In genomic region chr15:100391599-100391998, GRCm38 (mm10) we compare ENCODE assay signal across 32 mouse cellular contexts. TPM values are rescaled to one million over a fixed set of nuclear protein-coding genes. Genes with fewer than 3 reads are reported as not detected.
A peak's percentile ranks its signal among the peaks of the same experiment; 100 is the strongest.
DNase-seq lines count a peak whose midpoint lies in the region; ATAC-seq lines count a peak whose summit lies in the region.
"Had no signal": no experiment of that assay in that cellular context is flagged by ENCODE, and none has a peak within 500 bp of the region (broad histone marks: within the 10 kb centered on the region; RNA-seq: fewer than 3 reads in every experiment).

No protein-coding gene starts in this region.

- H3K4me3 ChIP-seq in liver, embryonic 12.5 days, result no peak overlapping the region; the same call in 1 of the 2 replicates
- no peak overlapping the region for H3K4me3 ChIP-seq in forebrain, embryonic 12.5 days (replicated peaks)
- H3K4me3 ChIP-seq: embryonic facial prominence, embryonic 10.5 days; heart, embryonic 15.5 days; hindbrain, embryonic 15.5 days; midbrain, embryonic 10.5 days; neural tube, embryonic 15.5 days had no signal

- H3K4me1 ChIP-seq in liver, embryonic 12.5 days, result peaks cover 62% of the 10 kb centered on the region
- H3K4me1 ChIP-seq in forebrain, embryonic 12.5 days, result no peaks in the 10 kb centered on the region
- H3K4me1 ChIP-seq: hindbrain, embryonic 15.5 days; neural tube, embryonic 15.5 days had no signal

- no peaks in the 10 kb centered on the region for H3K9me3 ChIP-seq in liver, embryonic 12.5 days (replicated peaks)
- no peaks in the 10 kb centered on the region for H3K9me3 ChIP-seq in forebrain, embryonic 12.5 days
- H3K9me3 ChIP-seq: embryonic facial prominence, embryonic 10.5 days; heart, embryonic 15.5 days; hindbrain, embryonic 15.5 days; midbrain, embryonic 10.5 days; neural tube, embryonic 15.5 days had no signal

- H3K27ac ChIP-seq in liver, embryonic 12.5 days, result peak overlapping the region; percentile 88
- H3K27ac ChIP-seq in forebrain, embryonic 12.5 days, result no peak overlapping the region
- H3K27ac ChIP-seq: embryonic facial prominence, embryonic 10.5 days; heart, embryonic 15.5 days; hindbrain, embryonic 15.5 days; midbrain, embryonic 10.5 days; neural tube, embryonic 15.5 days had no signal

- peak overlapping the region; percentile 55 for H3K4me2 ChIP-seq in liver, embryonic 12.5 days
- no peak overlapping the region for H3K4me2 ChIP-seq in forebrain, embryonic 12.5 days
- H3K4me2 ChIP-seq: heart, embryonic 15.5 days; hindbrain, embryonic 15.5 days; neural tube, embryonic 15.5 days had no signal

- no peaks in the 10 kb centered on the region for H3K27me3 ChIP-seq in liver, embryonic 12.5 days (replicated peaks)
- H3K27me3 ChIP-seq in forebrain, embryonic 12.5 days, result no peaks in the 10 kb centered on the region
- H3K27me3 ChIP-seq: heart, embryonic 15.5 days; hindbrain, embryonic 15.5 days; neural tube, embryonic 15.5 days had no signal

- WGBS in liver, embryonic 12.5 days (ENCODE audit: insufficient replicate concordance), result 19% methylated on average over 7 of the region's 7 CpGs
- 96% methylated on average over 7 of the region's 7 CpGs for WGBS in forebrain, embryonic 12.5 days

- peaks cover 69% of the 10 kb centered on the region for H3K36me3 ChIP-seq in liver, embryonic 12.5 days
- peaks cover 37% of the 10 kb centered on the region for H3K36me3 ChIP-seq in forebrain, embryonic 12.5 days (replicated peaks)

- H3K9ac ChIP-seq in liver, embryonic 12.5 days, result peak overlapping the region; percentile 52
- H3K9ac ChIP-seq in forebrain, embryonic 12.5 days, result no peak overlapping the region
- H3K9ac ChIP-seq: heart, embryonic 15.5 days; hindbrain, embryonic 15.5 days; neural tube, embryonic 15.5 days had no signal

- DNase-seq in MEL-GATA-1-ER (ENCODE audit: extremely low read depth, low read depth), result peak; percentile 64
- peak; percentile 66 for DNase-seq in c-Kit-positive CD71-positive TER-119-positive erythroid progenitor cells, embryonic 14.5 days (ENCODE audit: low spot score)
- DNase-seq in kidney, adult 8-10 months, result no peak
- DNase-seq in adipocyte (ENCODE audit: low spot score), result no peak
- DNase-seq: cerebellum, adult 11-12 months; cerebellum, postnatal 10 days; gastrocnemius, postnatal 14 days; heart, adult 18-20 months; kidney, adult 2 months; kidney, postnatal 10 days; lung, adult 18-20 months; lung, postnatal 10 days; thymus, adult 2 months; thymus, postnatal 4 days had no signal

- peak; percentile 91 for ATAC-seq in liver, embryonic 12.5 days
- peak; percentile 71 for ATAC-seq in megakaryocyte progenitor cell, adult 5-6 weeks (replicated peaks; ENCODE audit: poor library complexity)
- no peak for ATAC-seq in forebrain, embryonic 12.5 days (ENCODE audit: low FRiP score)
- ATAC-seq: forebrain, embryonic 14.5 days had no signal

RNA-seq across cellular contexts. Expression of gene Higd1c, which starts 27.3 kb away (rescaled TPM):
- polyA plus RNA-seq in liver, embryonic 12.5 days (2016; fragmentation: Nextera tagmentation; extraction: Ambion mirVana), result not detected in 2 replicates
- total RNA-seq in megakaryocyte progenitor cell, adult 5-6 weeks (2015), result not detected in 2 replicates
- total RNA-seq in megakaryocyte progenitor cell, adult 5-6 weeks (2017), result not detected in 2 replicates
- not detected in 2 replicates for polyA plus RNA-seq in forebrain, embryonic 12.5 days (2016; fragmentation: Nextera tagmentation; extraction: Ambion mirVana)
- total RNA-seq: adrenal gland, postnatal 36 days; gastrocnemius, postnatal 14 days; heart, adult 18-20 months; hematopoietic stem cell, adult 5-6 weeks; layer of hippocampus, postnatal 25 days; midbrain, postnatal 0 days had no signal
- polyA plus RNA-seq: C2C12; cortical plate, adult 2 months; embryonic facial prominence, embryonic 10.5 days; forebrain, embryonic 14.5 days; heart, embryonic 15.5 days; intestine, embryonic 14.5 days; limb, embryonic 11.5 days; midbrain, embryonic 10.5 days; midbrain, postnatal 0 days; neural tube, embryonic 15.5 days; stomach, embryonic 16.5 days; thymus, adult 2 months had no signal

RNA-seq across cellular contexts. Expression of gene Gm5475, which starts 30.3 kb away (rescaled TPM):
- polyA plus RNA-seq in liver, embryonic 12.5 days (2016; fragmentation: Nextera tagmentation; extraction: Ambion mirVana), result 0.06 and 0.08 TPM in 2 replicates
- total RNA-seq in megakaryocyte progenitor cell, adult 5-6 weeks (2015), result not detected in 2 replicates
- not detected in 2 replicates for total RNA-seq in megakaryocyte progenitor cell, adult 5-6 weeks (2017)
- 0.08 and 0.17 TPM in 2 replicates for polyA plus RNA-seq in forebrain, embryonic 12.5 days (2016; fragmentation: Nextera tagmentation; extraction: Ambion mirVana)
- total RNA-seq: adrenal gland, postnatal 36 days; gastrocnemius, postnatal 14 days; heart, adult 18-20 months; hematopoietic stem cell, adult 5-6 weeks; layer of hippocampus, postnatal 25 days; midbrain, postnatal 0 days had no signal
- polyA plus RNA-seq: embryonic facial prominence, embryonic 10.5 days; forebrain, embryonic 14.5 days; heart, embryonic 15.5 days; intestine, embryonic 14.5 days; limb, embryonic 11.5 days had no signal

RNA-seq across cellular contexts. Expression of gene Slc11a2, which starts 33.3 kb away (rescaled TPM):
- 56.5 and 59.7 TPM in 2 replicates for polyA plus RNA-seq in liver, embryonic 12.5 days (2016; fragmentation: Nextera tagmentation; extraction: Ambion mirVana)
- total RNA-seq in megakaryocyte progenitor cell, adult 5-6 weeks (2015), result 8.2 and 12.0 TPM in 2 replicates
- total RNA-seq in megakaryocyte progenitor cell, adult 5-6 weeks (2017), result 11.0 and 14.6 TPM in 2 replicates
- 25.6 and 26.0 TPM in 2 replicates for polyA plus RNA-seq in forebrain, embryonic 12.5 days (2016; fragmentation: Nextera tagmentation; extraction: Ambion mirVana)

RNA-seq across cellular contexts. Expression of gene Mettl7a2, which starts 38.6 kb away (rescaled TPM):
- polyA plus RNA-seq in liver, embryonic 12.5 days (2016; fragmentation: Nextera tagmentation; extraction: Ambion mirVana), result not detected in 2 replicates
- total RNA-seq in megakaryocyte progenitor cell, adult 5-6 weeks (2015), result not detected in 2 replicates
- not detected in 2 replicates for total RNA-seq in megakaryocyte progenitor cell, adult 5-6 weeks (2017)
- polyA plus RNA-seq in forebrain, embryonic 12.5 days (2016; fragmentation: Nextera tagmentation; extraction: Ambion mirVana), result not detected in 2 replicates
- total RNA-seq: hematopoietic stem cell, adult 5-6 weeks; midbrain, postnatal 0 days had no signal
- polyA plus RNA-seq: C2C12; cortical plate, adult 2 months; embryonic facial prominence, embryonic 10.5 days; forebrain, embryonic 14.5 days; heart, embryonic 15.5 days; hindbrain, embryonic 15.5 days; intestine, embryonic 14.5 days; limb, embryonic 11.5 days; midbrain, embryonic 10.5 days; midbrain, postnatal 0 days; neural tube, embryonic 15.5 days; stomach, embryonic 16.5 days; thymus, adult 2 months had no signal

RNA-seq across cellular contexts. Expression of gene Methig1, which starts 38.6 kb away (rescaled TPM):
- polyA plus RNA-seq in liver, embryonic 12.5 days (2016; fragmentation: Nextera tagmentation; extraction: Ambion mirVana), result not detected in 2 replicates
- total RNA-seq in megakaryocyte progenitor cell, adult 5-6 weeks (2015), result not detected in 2 replicates
- total RNA-seq in megakaryocyte progenitor cell, adult 5-6 weeks (2017), result not detected in 2 replicates
- polyA plus RNA-seq in forebrain, embryonic 12.5 days (2016; fragmentation: Nextera tagmentation; extraction: Ambion mirVana), result 0.18 TPM in 1 of 2 replicates, not detected in the other
- total RNA-seq: gastrocnemius, postnatal 14 days; heart, adult 18-20 months; hematopoietic stem cell, adult 5-6 weeks; layer of hippocampus, postnatal 25 days; midbrain, postnatal 0 days had no signal
- polyA plus RNA-seq: C2C12; cortical plate, adult 2 months; embryonic facial prominence, embryonic 10.5 days; forebrain, embryonic 14.5 days; heart, embryonic 15.5 days; hindbrain, embryonic 15.5 days; intestine, embryonic 14.5 days; limb, embryonic 11.5 days; midbrain, embryonic 10.5 days; midbrain, postnatal 0 days; thymus, adult 2 months had no signal

Comparison
In these comparisons a context has a peak if more than half of its experiments do, and no peak if none do; other contexts are left out.
1. DNase-seq: peak in MEL-GATA-1-ER (single experiment) and c-Kit-positive CD71-positive TER-119-positive erythroid progenitor cells, embryonic 14.5 days (single experiment); none in kidney, adult 8-10 months (0 of 2) and adipocyte (single experiment).